Mouse (Mus musculus) ES-E14 (cell line): ENCODE data around the gene Syt12.

Experiments
- HCFC1 ChIP-seq: IDR thresholded peaks from 2 replicates; pipeline ENCODE4 v1.6.1; 2012; ENCODE audit warnings: low read length, inconsistent platforms, borderline replicate concordance; ENCODE audit not compliant: insufficient read depth
- MAFK ChIP-seq: IDR thresholded peaks from 2 replicates; pipeline ENCODE4 v1.6.1; 2014; ENCODE audit warnings: mild to moderate bottlenecking, low read depth, low read length, inconsistent platforms; ENCODE audit not compliant: insufficient read depth
- ZC3H11A ChIP-seq: IDR thresholded peaks from 2 replicates; pipeline ENCODE4 v1.6.1; 2012; ENCODE audit warnings: low read depth, mild to moderate bottlenecking, inconsistent platforms, low read length, borderline replicate concordance
- ZNF384 ChIP-seq: IDR thresholded peaks from 2 replicates; pipeline ENCODE4 v1.6.1; 2012; ENCODE audit warnings: low read depth, low read length, inconsistent platforms

DNA sequence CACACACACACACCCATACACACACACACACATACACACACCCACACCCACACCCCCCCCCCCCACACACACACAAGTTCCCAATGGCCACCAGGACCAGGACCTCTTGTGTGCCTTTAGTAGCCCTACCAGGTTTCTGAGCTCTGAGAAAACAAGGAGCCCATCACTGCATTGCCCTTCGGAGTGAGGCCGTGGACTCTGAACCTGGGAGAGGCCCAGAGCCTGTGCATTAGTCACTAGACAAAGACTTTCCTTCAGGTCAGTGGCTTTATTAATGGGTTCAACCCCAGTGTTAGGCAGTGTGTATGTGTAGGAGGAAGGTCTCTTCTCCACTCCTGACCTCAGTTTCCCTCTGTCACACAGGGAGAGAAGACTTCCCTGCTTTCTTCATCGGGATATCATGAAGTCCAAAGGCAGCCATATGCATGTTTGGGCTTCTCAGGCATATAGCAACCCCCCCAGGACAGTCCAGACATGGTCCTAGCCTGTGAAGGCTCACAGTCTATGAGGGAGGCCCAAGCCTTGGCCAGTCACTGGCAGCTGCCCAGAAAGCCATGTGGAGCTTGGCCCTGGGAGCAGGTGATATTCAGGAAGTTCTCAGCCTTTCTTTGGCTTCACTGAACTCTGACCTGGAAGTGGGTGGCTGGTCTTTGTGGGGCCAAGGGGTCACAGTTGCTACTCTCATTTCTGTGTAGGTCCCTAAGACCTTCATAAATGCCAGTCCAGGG, 19.5 kb upstream of the Syt12 start:
- TF ChIP-seq ZNF384 (no peak), HCFC1 (no peak), MAFK (no peak), ZC3H11A (no peak)
